Mouse (Mus musculus): ENCODE measurements around the gene Xkrx. TPM values are rescaled to one million over a fixed set of nuclear protein-coding genes. Genes with fewer than 3 reads are reported as not detected.
A peak's percentile ranks its signal among the peaks of the same experiment; 100 is the strongest.
"Not testable (repeated sequence)": the region's sequence is repeated elsewhere in the genome, so short reads cannot be mapped to it uniquely, and the experiment has no call there.

The Xkrx gene
- 1.7 and 2.6 TPM in 2 replicates for polyA plus RNA-seq (2012; rRNA removed)

- no peaks in the 10 kb centered on the region for H3K4me1 ChIP-seq (ENCODE audit: control insufficient read depth, insufficient read depth, low read length)
- TF ChIP-seq CTCF (IDR thresholded peaks at IDR 0.05; ENCODE audit: extremely low read depth, insufficient read depth, low read length) = no peak
- no peak within 1 kb of the TSS for H3K27ac ChIP-seq (ENCODE audit: insufficient read depth, low read length)
- H3K4me3 ChIP-seq (ENCODE audit: insufficient read depth, low read length) = peak within 1 kb of the TSS; percentile 33
Observed at GRCm38 (mm10) chrX:134162043-134162720, at the start of gene Xkrx. Gene Xkrx (minus strand): TSS chrX:134162076.

GRCm38 (mm10) chrX:134211151-134211642 lies 49.3 kb upstream of the Xkrx start:
- no peak overlapping the region for H3K4me3 ChIP-seq (ENCODE audit: insufficient read depth, low read length)
- H3K4me1 ChIP-seq (ENCODE audit: control insufficient read depth, insufficient read depth, low read length) = no peaks in the 10 kb centered on the region
- H3K27ac ChIP-seq (ENCODE audit: insufficient read depth, low read length) = no peak overlapping the region
- no peak for TF ChIP-seq POLR2A (IDR thresholded peaks at IDR 0.05; ENCODE audit: extremely low read depth, insufficient read depth, low read length)
- no peak for TF ChIP-seq CTCF (IDR thresholded peaks at IDR 0.05; ENCODE audit: extremely low read depth, insufficient read depth, low read length)

- Histone ChIP-seq H3K4me1 (ENCODE audit: control insufficient read depth, insufficient read depth, low read length) (no peaks in the 10 kb centered on the region), H3K27ac (ENCODE audit: insufficient read depth, low read length) (no peak overlapping the region), H3K4me3 (ENCODE audit: insufficient read depth, low read length) (no peak overlapping the region)
- TF ChIP-seq CTCF (IDR thresholded peaks at IDR 0.05; ENCODE audit: extremely low read depth, insufficient read depth, low read length) (no peak), POLR2A (IDR thresholded peaks at IDR 0.05; ENCODE audit: extremely low read depth, insufficient read depth, low read length) (no peak)
Observed at GRCm38 (mm10) chrX:134208491-134208890, 46.6 kb upstream of the Xkrx start.

GRCm38 (mm10) chrX:134187201-134187600 lies 25.3 kb upstream of the Xkrx start, which contains the start of gene Arl13a:
Gene Arl13a (plus strand): TSS chrX:134187501.
- H3K4me3 ChIP-seq (ENCODE audit: insufficient read depth, low read length); H3K27ac ChIP-seq (ENCODE audit: insufficient read depth, low read length); H3K4me1 ChIP-seq (ENCODE audit: control insufficient read depth, insufficient read depth, low read length): not testable (repeated sequence)

- TF ChIP-seq CTCF (IDR thresholded peaks at IDR 0.05; ENCODE audit: extremely low read depth, insufficient read depth, low read length) = no peak
- no peak for TF ChIP-seq POLR2A (IDR thresholded peaks at IDR 0.05; ENCODE audit: extremely low read depth, insufficient read depth, low read length)
- Histone ChIP-seq H3K4me1 (ENCODE audit: control insufficient read depth, insufficient read depth, low read length) (no peaks in the 10 kb centered on the region; the same call in 1 of the 2 replicates), H3K27ac (ENCODE audit: insufficient read depth, low read length) (no peak overlapping the region), H3K4me3 (ENCODE audit: insufficient read depth, low read length) (no peak overlapping the region)
Observed at GRCm38 (mm10) chrX:134174699-134175098, 12.8 kb upstream of the Xkrx start.

- Histone ChIP-seq H3K4me3 (ENCODE audit: insufficient read depth, low read length) (no peak overlapping the region), H3K27ac (ENCODE audit: insufficient read depth, low read length) (no peak overlapping the region), H3K4me1 (ENCODE audit: control insufficient read depth, insufficient read depth, low read length) (no peaks in the 10 kb centered on the region; the same call in 1 of the 2 replicates)
- TF ChIP-seq CTCF (IDR thresholded peaks at IDR 0.05; ENCODE audit: extremely low read depth, insufficient read depth, low read length) (no peak), POLR2A (IDR thresholded peaks at IDR 0.05; ENCODE audit: extremely low read depth, insufficient read depth, low read length) (no peak)
Observed at GRCm38 (mm10) chrX:134170584-134170983, 8.7 kb upstream of the Xkrx start.

GRCm38 (mm10) chrX:134163484-134163883 lies 1.6 kb upstream of the Xkrx start:
- Histone ChIP-seq H3K27ac (ENCODE audit: insufficient read depth, low read length) (no peak overlapping the region), H3K4me3 (ENCODE audit: insufficient read depth, low read length) (no peak overlapping the region), H3K4me1 (ENCODE audit: control insufficient read depth, insufficient read depth, low read length) (no peaks in the 10 kb centered on the region)
- TF ChIP-seq CTCF (IDR thresholded peaks at IDR 0.05; ENCODE audit: extremely low read depth, insufficient read depth, low read length) = no peak
- no peak for TF ChIP-seq POLR2A (IDR thresholded peaks at IDR 0.05; ENCODE audit: extremely low read depth, insufficient read depth, low read length)

GRCm38 (mm10) chrX:134162826-134163225 lies 950 bp upstream of the Xkrx start:
- Histone ChIP-seq H3K4me1 (ENCODE audit: control insufficient read depth, insufficient read depth, low read length) (no peaks in the 10 kb centered on the region), H3K4me3 (ENCODE audit: insufficient read depth, low read length) (peak overlapping the region; percentile 33)
- TF ChIP-seq CTCF (IDR thresholded peaks at IDR 0.05; ENCODE audit: extremely low read depth, insufficient read depth, low read length) (no peak), POLR2A (IDR thresholded peaks at IDR 0.05; ENCODE audit: extremely low read depth, insufficient read depth, low read length) (no peak)

GRCm38 (mm10) chrX:134160442-134160841 lies 1.4 kb downstream of the Xkrx start:
- Histone ChIP-seq H3K4me1 (ENCODE audit: control insufficient read depth, insufficient read depth, low read length) (no peaks in the 10 kb centered on the region), H3K27ac (ENCODE audit: insufficient read depth, low read length) (no peak overlapping the region), H3K4me3 (ENCODE audit: insufficient read depth, low read length) (no peak overlapping the region)
- TF ChIP-seq POLR2A (IDR thresholded peaks at IDR 0.05; ENCODE audit: extremely low read depth, insufficient read depth, low read length) (no peak), CTCF (IDR thresholded peaks at IDR 0.05; ENCODE audit: extremely low read depth, insufficient read depth, low read length) (no peak)

More at GRCm38 (mm10) chrX:134162826-134163225, 950 bp upstream of the Xkrx start:
- no peak overlapping the region for H3K27ac ChIP-seq (ENCODE audit: insufficient read depth, low read length)

- Histone ChIP-seq H3K4me1 (ENCODE audit: control insufficient read depth, insufficient read depth, low read length) (no peaks in the 10 kb centered on the region), H3K27ac (ENCODE audit: insufficient read depth, low read length) (no peak overlapping the region), H3K4me3 (ENCODE audit: insufficient read depth, low read length) (no peak overlapping the region)
- TF ChIP-seq POLR2A (IDR thresholded peaks at IDR 0.05; ENCODE audit: extremely low read depth, insufficient read depth, low read length) (no peak), CTCF (IDR thresholded peaks at IDR 0.05; ENCODE audit: extremely low read depth, insufficient read depth, low read length) (no peak)
Observed at GRCm38 (mm10) chrX:134158151-134158550, 3.7 kb downstream of the Xkrx start.

Data from cortical plate, adult 2 months (tissue).